Mouse (Mus musculus) MEL (cell line): ENCODE results near the gene Polr2i. TPM values are rescaled to one million over a fixed set of nuclear protein-coding genes. Genes with fewer than 3 reads are reported as not detected.

Experiments
- DNase-seq: peaks from one replicate; pipeline ENCODE4 v3.0.0; 2011; ENCODE audit warnings: low read depth, low spot score
- H3K27ac ChIP-seq: 2 replicates; pipeline ENCODE4 v1.5.1; 2012; ENCODE audit warnings: low read depth, mild to moderate bottlenecking, control low read depth, low read length, moderate library complexity; ENCODE audit not compliant: control insufficient read depth
- H3K27me3 ChIP-seq, 2 experiments: fragments of 150-350 bp in 1 of 2; sonication (generic) in 1 of 2; 2 replicates each; pipeline ENCODE4 v1.6.1; 2012; ENCODE audit warnings: low read length in 2 of 2, mild to moderate bottlenecking in 2 of 2, improper control_type of control experiment in 1 of 2, moderate library complexity in 1 of 2; ENCODE audit not compliant: insufficient read depth in 2 of 2, control insufficient read depth in 1 of 2
- H3K36me3 ChIP-seq, 2 experiments: 2 replicates each; pipeline ENCODE4 v1.6.1; 2012 to 2014; ENCODE audit warnings: low read length in 2 of 2, improper control_type of control experiment in 1 of 2, inconsistent platforms in 1 of 2, mild to moderate bottlenecking in 1 of 2; ENCODE audit not compliant: insufficient read depth in 2 of 2, control insufficient read depth in 1 of 2
- H3K4me1 ChIP-seq, 2 experiments: fragments of 150-350 bp in 1 of 2; sonication (generic) in 1 of 2; 2 replicates each; pipeline ENCODE4 v1.6.1; 2012; ENCODE audit warnings: low read length in 2 of 2, improper control_type of control experiment in 1 of 2, mild to moderate bottlenecking in 1 of 2; ENCODE audit not compliant: insufficient read depth in 2 of 2, control insufficient read depth in 1 of 2
- H3K4me3 ChIP-seq, 2 experiments: fragments of 150-350 bp in 1 of 2; sonication (generic) in 1 of 2; 2 replicates each; pipeline ENCODE4 v1.5.1; 2012; ENCODE audit warnings: low read depth in 2 of 2, low read length in 2 of 2, mild to moderate bottlenecking in 2 of 2, moderate library complexity in 2 of 2, control low read depth in 1 of 2, improper control_type of control experiment in 1 of 2; ENCODE audit not compliant: control insufficient read depth in 1 of 2, insufficient read depth in 1 of 2
- H3K79me2 ChIP-seq: 2 replicates; pipeline ENCODE4 v1.6.1; 2012; ENCODE audit warnings: mild to moderate bottlenecking, low read length, moderate library complexity; ENCODE audit not compliant: control insufficient read depth, poor library complexity, insufficient read depth
- H3K9ac ChIP-seq: 2 replicates; pipeline ENCODE4 v1.6.1; 2012; ENCODE audit warnings: low read depth, mild to moderate bottlenecking, control low read depth, low read length, moderate library complexity; ENCODE audit not compliant: control insufficient read depth, poor library complexity, severe bottlenecking
- H3K9me3 ChIP-seq: fragments of 150-350 bp; sonication (generic); replicated peaks from 2 replicates; pipeline ENCODE4 v1.6.1; 2012; ENCODE audit warnings: mild to moderate bottlenecking, low read length, improper control_type of control experiment, moderate library complexity; ENCODE audit not compliant: insufficient read depth
- CHD2 ChIP-seq: IDR thresholded peaks from 2 replicates; pipeline ENCODE4 v1.6.1; 2011; ENCODE audit warnings: low read length, improper control_type of control experiment
- CTCF ChIP-seq, 3 experiments: IDR thresholded peaks in 2 of 3; conservative IDR thresholded peaks in 1 of 3; 2 replicates each; pipeline ENCODE4 v1.5.1; 2011 to 2012; ENCODE audit warnings: low read length in 3 of 3, low read depth in 2 of 3, mild to moderate bottlenecking in 2 of 3, improper control_type of control experiment in 1 of 3, inconsistent platforms in 1 of 3, mixed read lengths in 1 of 3, moderate library complexity in 1 of 3; ENCODE audit not compliant: control insufficient read depth in 1 of 3, insufficient read depth in 1 of 3, poor library complexity in 1 of 3, severe bottlenecking in 1 of 3
- EP300 ChIP-seq, 2 experiments: IDR thresholded peaks; 2 replicates each; pipeline ENCODE4 v1.6.1; 2011; ENCODE audit warnings: improper control_type of control experiment in 2 of 2, low read length in 2 of 2, low read depth in 1 of 2, mild to moderate bottlenecking in 1 of 2
- ETS1 ChIP-seq: IDR thresholded peaks from 2 replicates; pipeline ENCODE4 v1.6.1; 2012; ENCODE audit warnings: low read depth, mild to moderate bottlenecking, inconsistent platforms, low read length, improper control_type of control experiment, moderate library complexity
- JUND ChIP-seq: IDR thresholded peaks from 2 replicates; pipeline ENCODE4 v1.6.1; 2011; ENCODE audit warnings: low read depth, mild to moderate bottlenecking, improper control_type of control experiment, low read length
- KAT2A ChIP-seq: conservative IDR thresholded peaks from 2 replicates; pipeline ENCODE4 v1.6.1; 2012; ENCODE audit warnings: low read depth, low read length, improper control_type of control experiment, inconsistent platforms
- MAZ ChIP-seq: IDR thresholded peaks from 2 replicates; pipeline ENCODE4 v1.6.1; 2012; ENCODE audit warnings: low read depth, mild to moderate bottlenecking, inconsistent platforms, low read length, improper control_type of control experiment
- MEF2A ChIP-seq: IDR thresholded peaks from 2 replicates; pipeline ENCODE4 v1.6.1; 2014; ENCODE audit warnings: low read depth, mild to moderate bottlenecking, inconsistent platforms, low read length, improper control_type of control experiment; ENCODE audit not compliant: poor library complexity, insufficient replicate concordance, severe bottlenecking; ENCODE audit errors: extremely low read depth
- MXI1 ChIP-seq: IDR thresholded peaks from 2 replicates; pipeline ENCODE4 v1.6.1; 2011; ENCODE audit warnings: mild to moderate bottlenecking, low read depth, low read length, improper control_type of control experiment
- MYC ChIP-seq: IDR thresholded peaks from 2 replicates; pipeline ENCODE4 v1.6.1; 2011; ENCODE audit warnings: low read depth, mild to moderate bottlenecking, low read length, improper control_type of control experiment, moderate library complexity
- NELFE ChIP-seq: IDR thresholded peaks from 2 replicates; pipeline ENCODE4 v1.6.1; 2011; ENCODE audit warnings: low read depth, low read length, improper control_type of control experiment
- NRF1 ChIP-seq: IDR thresholded peaks from 2 replicates; pipeline ENCODE4 v1.6.1; 2014; ENCODE audit warnings: low read depth, mild to moderate bottlenecking, inconsistent platforms, low read length, improper control_type of control experiment, moderate library complexity; ENCODE audit not compliant: poor library complexity, insufficient read depth, severe bottlenecking
- POLR2A ChIP-seq, 2 experiments: IDR thresholded peaks; 2 replicates each; pipeline ENCODE4 v1.6.1; 2011 to 2012; ENCODE audit warnings: low read length in 2 of 2, mild to moderate bottlenecking in 2 of 2, control low read depth in 1 of 2, improper control_type of control experiment in 1 of 2, low read depth in 1 of 2, moderate library complexity in 1 of 2; ENCODE audit not compliant: control insufficient read depth in 1 of 2, insufficient read depth in 1 of 2, poor library complexity in 1 of 2
- POLR2AphosphoS5 ChIP-seq: IDR thresholded peaks from 2 replicates; pipeline ENCODE4 v1.6.1; 2012; ENCODE audit warnings: low read depth, borderline replicate concordance, mild to moderate bottlenecking, inconsistent platforms, low read length, moderate library complexity, mixed read lengths
- SIN3A ChIP-seq: IDR thresholded peaks from 2 replicates; pipeline ENCODE4 v1.6.1; 2012; ENCODE audit warnings: low read length, improper control_type of control experiment, inconsistent platforms
- SMC3 ChIP-seq: IDR thresholded peaks from 2 replicates; pipeline ENCODE4 v1.6.1; 2011; ENCODE audit warnings: low read depth, low read length, improper control_type of control experiment
- TAL1 ChIP-seq: IDR thresholded peaks from 2 replicates; pipeline ENCODE4 v1.6.1; 2012; ENCODE audit warnings: mild to moderate bottlenecking, inconsistent platforms, low read length, moderate library complexity, mixed read lengths
- TBP ChIP-seq: IDR thresholded peaks from 2 replicates; pipeline ENCODE4 v1.8.0; 2011; ENCODE audit warnings: low read depth, low read length, improper control_type of control experiment
- UBTF ChIP-seq: IDR thresholded peaks from 2 replicates; pipeline ENCODE4 v1.6.1; 2012; ENCODE audit warnings: low read depth, mild to moderate bottlenecking, inconsistent platforms, low read length, improper control_type of control experiment, moderate library complexity, borderline replicate concordance; ENCODE audit not compliant: insufficient read depth
- USF2 ChIP-seq, 2 experiments: IDR thresholded peaks; 2 replicates each; pipeline ENCODE4 v1.6.1; 2011 to 2012; ENCODE audit warnings: improper control_type of control experiment in 2 of 2, low read length in 2 of 2, borderline replicate concordance in 1 of 2, inconsistent platforms in 1 of 2, low read depth in 1 of 2, mild to moderate bottlenecking in 1 of 2; ENCODE audit not compliant: insufficient read depth in 1 of 2
- ZC3H11A ChIP-seq: IDR thresholded peaks from 2 replicates; pipeline ENCODE4 v1.6.1; 2012; ENCODE audit warnings: low read depth, mild to moderate bottlenecking, inconsistent platforms, low read length, improper control_type of control experiment
- polyA plus RNA-seq, 2 experiments: library from polyadenylated mRNA; stranded (reverse) in 1 of 2; unstranded in 1 of 2; fragments of >175 nt in 1 of 2; fragments of >200 nt in 1 of 2; gene quantifications; 2 replicates each; pipeline versions ENCODE4 v1.2.1 to v1.2.4; 2012; ENCODE audit warnings: low replicate concordance in 2 of 2, low read depth in 1 of 2; ENCODE audit not compliant: insufficient read length in 2 of 2, insufficient read depth in 1 of 2, missing spikeins in 1 of 2
- total RNA-seq: library from RNA; depleted of rRNA; stranded (reverse); fragments of 300-350 nt; gene quantifications from 2 replicates; pipeline ENCODE4 v1.2.3, GENCODE M21; 2012

The Polr2i gene
- total and polyA plus RNA-seq, 3 experiments = 118 to 128 TPM; not detected in 1

GRCm38 (mm10) chr7:30217277-30217676, 14.5 kb upstream of the Polr2i start:
- Histone ChIP-seq H3K9me3 (no peaks in the 10 kb centered on the region), H3K9ac (no peak overlapping the region), H3K4me3 (no peak overlapping the region), H3K27me3 (no peaks in the 10 kb centered on the region), H3K4me1 (no peaks in the 10 kb centered on the region; a peak in 1 of 4 replicates), H3K27ac (no peak overlapping the region), H3K36me3 (peaks cover 0 to 1% of the 10 kb centered on the region in 2 experiments; a peak in 1 of 4 replicates), H3K79me2 (no peaks in the 10 kb centered on the region)
- no peak for TF ChIP-seq POLR2AphosphoS5
- no peak for TF ChIP-seq MYC
- no peak for TF ChIP-seq MXI1
- TF ChIP-seq POLR2A (IDR thresholded peaks at IDR 0.05; ENCODE audit: control insufficient read depth in 1 of 2, insufficient read depth in 1 of 2, low read depth in 1 of 2, low read length in 2 of 2, poor library complexity in 1 of 2) = no peak
- no peak for TF ChIP-seq TAL1
- TF ChIP-seq EP300 (IDR thresholded peaks at IDR 0.05; ENCODE audit: low read depth in 1 of 2, low read length in 2 of 2) = no peak
- no peak for TF ChIP-seq ZC3H11A
- TF ChIP-seq SIN3A = no peak
- no peak for TF ChIP-seq JUND
- no peak for TF ChIP-seq ETS1
- TF ChIP-seq NELFE = no peak
- TF ChIP-seq MAZ = no peak
- no peak for TF ChIP-seq KAT2A
- TF ChIP-seq CHD2 = no peak
- no peak for TF ChIP-seq TBP
- no peak for TF ChIP-seq UBTF
- TF ChIP-seq USF2 (IDR thresholded peaks at IDR 0.05; ENCODE audit: borderline replicate concordance in 1 of 2, insufficient read depth in 1 of 2, low read depth in 1 of 2, low read length in 2 of 2) = no peak
- no peak for DNase-seq

DNA sequence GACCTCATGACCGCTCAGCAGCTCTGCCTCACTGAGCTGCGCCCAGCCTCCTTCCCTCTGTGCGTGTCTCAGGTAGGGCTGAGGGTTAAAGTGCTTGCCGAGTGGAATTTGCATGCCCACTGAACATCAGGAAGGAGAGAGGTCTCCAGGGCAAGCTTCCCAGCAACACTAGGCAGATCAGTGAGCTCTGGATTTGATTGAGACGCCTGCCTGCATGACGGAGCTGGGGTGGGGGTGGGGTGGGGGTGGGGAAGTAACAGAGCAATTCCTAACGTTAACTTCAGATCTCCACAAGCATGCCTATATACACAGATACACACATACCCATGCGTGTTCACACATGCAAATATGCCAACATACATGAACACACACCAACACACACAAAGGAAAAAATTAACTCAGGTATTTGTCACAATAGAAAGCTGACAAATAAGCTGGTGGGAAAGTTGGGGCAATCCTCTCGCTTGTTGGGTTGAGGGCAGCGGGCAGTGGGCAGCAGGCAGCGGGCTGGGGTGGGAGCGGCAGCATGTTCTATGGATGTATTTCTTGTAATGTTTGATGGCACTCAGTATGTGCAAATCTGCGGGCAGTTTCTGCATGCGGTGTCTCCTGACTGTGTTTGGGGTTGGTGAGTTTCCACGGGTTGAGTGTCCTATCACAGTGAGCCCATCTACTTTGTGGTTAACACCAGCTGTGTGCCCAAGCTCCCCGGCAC, 12.3 kb upstream of the Polr2i start:
- no peaks in the 10 kb centered on the region; a peak in 1 of 4 replicates for H3K4me1 ChIP-seq
- no peak for TF ChIP-seq SMC3
- TF ChIP-seq MEF2A = no peak
- no peak for TF ChIP-seq POLR2A (IDR thresholded peaks at IDR 0.05; ENCODE audit: control insufficient read depth in 1 of 2, insufficient read depth in 1 of 2, low read depth in 1 of 2, low read length in 2 of 2, poor library complexity in 1 of 2)
- TF ChIP-seq CTCF (IDR thresholded peaks at IDR 0.05 in 2 of 3, conservative IDR thresholded peaks at IDR 0.05 in 1 of 3; ENCODE audit: control insufficient read depth in 1 of 3, insufficient read depth in 1 of 3, low read depth in 2 of 3, low read length in 3 of 3, poor library complexity in 1 of 3, severe bottlenecking in 1 of 3) = no peak
- no peak for TF ChIP-seq POLR2AphosphoS5
- TF ChIP-seq NRF1 = no peak
- no peak for TF ChIP-seq TBP
- H3K9me3 ChIP-seq = no peaks in the 10 kb centered on the region
- no peak overlapping the region for H3K27ac ChIP-seq
- H3K4me3 ChIP-seq = no peak overlapping the region
- no peak for DNase-seq
- no peaks in the 10 kb centered on the region for H3K79me2 ChIP-seq
- H3K27me3 ChIP-seq = no peaks in the 10 kb centered on the region
- peaks cover 0 to 2% of the 10 kb centered on the region in 2 experiments; a peak in 1 of 4 replicates for H3K36me3 ChIP-seq
- H3K9ac ChIP-seq = no peak overlapping the region
